Mouse (Mus musculus) hindbrain, embryonic 11.5 days (tissue): ENCODE measurements around the gene Nkap. TPM values are rescaled to one million over a fixed set of nuclear protein-coding genes. Genes with fewer than 3 reads are reported as not detected.
A peak's percentile ranks its signal among the peaks of the same experiment; 100 is the strongest.

Experiments used
- ATAC-seq: fragments of 200-750 bp; cut with Nextera tagmentation; 2 replicates; pipeline ENCODE4 v1.8.0; 2017; ENCODE audit warnings: mild to moderate bottlenecking, moderate TSS enrichment, moderate library complexity; ENCODE audit not compliant: low FRiP score
- DNase-seq: peaks from one replicate; pipeline ENCODE4 v3.0.0-alpha.2; 2015; ENCODE audit warnings: low spot score
- H3K27ac ChIP-seq: fragments of 300-500 bp; sonication (generic); 2 replicates; pipeline ENCODE4 v1.5.1; 2014; ENCODE audit warnings: mild to moderate bottlenecking, low read depth, low read length
- H3K27me3 ChIP-seq: fragments of 300-500 bp; sonication (generic); 2 replicates; pipeline ENCODE4 v1.6.1; 2014; ENCODE audit warnings: mild to moderate bottlenecking, low read length, moderate library complexity, mixed read lengths; ENCODE audit not compliant: control insufficient read depth, insufficient read depth
- H3K36me3 ChIP-seq: fragments of 300-500 bp; sonication (generic); 2 replicates; pipeline ENCODE4 v1.6.1; 2014; ENCODE audit warnings: mild to moderate bottlenecking, low read length, moderate library complexity, mixed read lengths; ENCODE audit not compliant: control insufficient read depth, insufficient read depth
- H3K4me1 ChIP-seq: fragments of 300-500 bp; sonication (generic); replicated peaks from 2 replicates; pipeline ENCODE4 v1.6.1; 2014; ENCODE audit warnings: low read length, mixed read lengths; ENCODE audit not compliant: control insufficient read depth, insufficient read depth
- H3K4me2 ChIP-seq: fragments of 300-500 bp; sonication (generic); replicated peaks from 2 replicates; pipeline ENCODE4 v1.6.1; 2014; ENCODE audit warnings: mild to moderate bottlenecking, low read depth, low read length
- H3K4me3 ChIP-seq: fragments of 300-500 bp; sonication (generic); 2 replicates; pipeline ENCODE4 v1.5.1; 2014; ENCODE audit warnings: low read depth, low read length
- H3K9ac ChIP-seq: fragments of 300-500 bp; sonication (generic); 2 replicates; pipeline ENCODE4 v1.6.1; 2014; ENCODE audit warnings: low read depth, low read length
- H3K9me3 ChIP-seq: fragments of 300-500 bp; sonication (generic); 2 replicates; pipeline ENCODE4 v1.6.1; 2016; ENCODE audit warnings: low read length; ENCODE audit not compliant: control insufficient read depth
- WGBS: fragments of 180-500 bp; shearing (Covaris S2); extraction: QIAGEN DNeasy Blood & Tissue Kit; methylation state at CpG from one replicate; pipeline ENCODE4 v1.1.7; 2014; 5-methylcytosine and 5-hydroxymethylcytosine counted together
- polyA plus RNA-seq: library from polyadenylated mRNA; unstranded; fragments of >200 nt; fragmentation: Nextera tagmentation; extraction: Ambion mirVana; gene quantifications from 2 replicates; pipeline ENCODE4 v1.2.1, GENCODE M21; 2014

Nkap gene
- polyA plus RNA-seq, 1 experiment from 2014 or later = 25.9 TPM

- no peak for ATAC-seq
- Histone ChIP-seq H3K9me3 (no peaks in the 10 kb centered on the region), H3K4me1 (no peaks in the 10 kb centered on the region), H3K27me3 (no peaks in the 10 kb centered on the region), H3K27ac (no peak overlapping the region), H3K36me3 (no peaks in the 10 kb centered on the region), H3K4me3 (no peak overlapping the region), H3K4me2 (no peak overlapping the region), H3K9ac (no peak overlapping the region)
- 89% methylated on average over 11 of the region's 11 CpGs for WGBS
- DNase-seq = no peak
Observed at GRCm38 (mm10) chrX:37095106-37095768, 31.4 kb upstream of the Nkap start.

DNA sequence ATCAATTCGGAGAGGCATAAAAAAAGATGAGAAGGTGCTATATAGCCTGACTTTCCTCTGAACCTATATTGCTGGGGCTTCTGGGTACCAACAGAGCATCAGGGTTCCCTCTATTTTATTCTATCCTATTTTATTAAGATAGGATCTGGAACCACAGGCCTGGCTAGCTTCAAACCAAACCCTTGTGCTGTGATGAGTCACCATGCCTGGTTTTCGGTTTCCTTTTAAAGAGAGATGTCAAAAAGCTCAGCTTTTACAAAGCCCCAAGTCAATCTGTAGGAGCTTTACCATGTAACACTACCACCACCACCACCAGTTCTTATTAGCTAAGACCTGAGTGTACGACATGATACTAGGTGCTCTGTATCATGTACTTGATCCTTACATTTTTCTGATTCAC is 27.9 kb upstream of the Nkap start:
- ATAC-seq (no peak), DNase-seq (no peak)
- Histone ChIP-seq H3K27ac (no peak overlapping the region), H3K4me3 (no peak overlapping the region), H3K9ac (no peak overlapping the region), H3K36me3 (no peaks in the 10 kb centered on the region), H3K27me3 (no peaks in the 10 kb centered on the region), H3K4me1 (no peaks in the 10 kb centered on the region), H3K4me2 (no peak overlapping the region), H3K9me3 (no peaks in the 10 kb centered on the region)
- 88% methylated on average over 3 of the region's 3 CpGs for WGBS

- no peaks in the 10 kb centered on the region for H3K9me3 ChIP-seq
- H3K27ac ChIP-seq = no peak overlapping the region
- 84% methylated on average over 2 of the region's 2 CpGs for WGBS
- DNase-seq (no peak), ATAC-seq (no peak)
- H3K9ac ChIP-seq = no peak overlapping the region
- H3K4me2 ChIP-seq = no peak overlapping the region
- no peak overlapping the region for H3K4me3 ChIP-seq
- no peaks in the 10 kb centered on the region for H3K27me3 ChIP-seq
- H3K4me1 ChIP-seq = no peaks in the 10 kb centered on the region
- no peaks in the 10 kb centered on the region for H3K36me3 ChIP-seq
Observed at GRCm38 (mm10) chrX:37103826-37104225, 22.8 kb upstream of the Nkap start.

GRCm38 (mm10) chrX:37109526-37110192 is 16.9 kb upstream of the Nkap start:
- ATAC-seq (peak; percentile 81), DNase-seq (no peak)
- H3K9me3 ChIP-seq = no peaks in the 10 kb centered on the region
- peak overlapping the region; percentile 70 for H3K27ac ChIP-seq
- H3K36me3 ChIP-seq = no peaks in the 10 kb centered on the region
- H3K4me2 ChIP-seq = peak overlapping the region; percentile 48
- no peaks in the 10 kb centered on the region for H3K27me3 ChIP-seq
- peak overlapping the region; percentile 50 for H3K9ac ChIP-seq
- 14% methylated on average over 27 of the region's 27 CpGs for WGBS
- no peaks in the 10 kb centered on the region for H3K4me1 ChIP-seq
- peak overlapping the region; percentile 53 for H3K4me3 ChIP-seq

GRCm38 (mm10) chrX:37110193-37110880 is 16.3 kb upstream of the Nkap start, which contains the start of gene Upf3b:
Upf3b (minus strand) TSS chrX:37110322.
- WGBS = 21% methylated on average over 30 of the region's 30 CpGs
- Histone ChIP-seq H3K9me3 (no peaks in the 10 kb centered on the region), H3K4me1 (no peaks in the 10 kb centered on the region), H3K36me3 (no peaks in the 10 kb centered on the region), H3K27me3 (no peaks in the 10 kb centered on the region), H3K27ac (peak within 1 kb of the TSS; percentile 70), H3K4me3 (peak within 1 kb of the TSS; percentile 53), H3K4me2 (peak within 1 kb of the TSS; percentile 48), H3K9ac (peak within 1 kb of the TSS; percentile 50)
- peak; percentile 98 for ATAC-seq
- peak; percentile 90 for DNase-seq

GRCm38 (mm10) chrX:37110881-37111193 is 15.8 kb upstream of the Nkap start:
- Histone ChIP-seq H3K36me3 (no peaks in the 10 kb centered on the region), H3K27ac (no peak overlapping the region), H3K4me2 (no peak overlapping the region), H3K4me1 (no peaks in the 10 kb centered on the region), H3K27me3 (no peaks in the 10 kb centered on the region), H3K9me3 (no peaks in the 10 kb centered on the region), H3K4me3 (no peak overlapping the region), H3K9ac (no peak overlapping the region)
- ATAC-seq (no peak), DNase-seq (peak; percentile 1)
- 82% methylated on average over 4 of the region's 4 CpGs for WGBS

GRCm38 (mm10) chrX:37117085-37117484 is 9.5 kb upstream of the Nkap start:
- no peak overlapping the region for H3K9ac ChIP-seq
- no CpG with 5 or more reads among the region's 5 CpGs for WGBS
- ATAC-seq = no peak; the same call in 1 of the 2 replicates

GRCm38 (mm10) chrX:37119585-37119984 is 7.0 kb upstream of the Nkap start:
- no peaks in the 10 kb centered on the region for H3K4me1 ChIP-seq
- H3K27ac ChIP-seq = no peak overlapping the region
- H3K36me3 ChIP-seq = no peaks in the 10 kb centered on the region
- ATAC-seq (no peak), DNase-seq (no peak)
- H3K9me3 ChIP-seq = no peaks in the 10 kb centered on the region
- WGBS = 67% methylated on average over 3 of the region's 3 CpGs
- H3K4me2 ChIP-seq = no peak overlapping the region
- H3K4me3 ChIP-seq = no peak overlapping the region
- H3K9ac ChIP-seq = no peak overlapping the region
- H3K27me3 ChIP-seq = no peaks in the 10 kb centered on the region

More at GRCm38 (mm10) chrX:37117085-37117484, 9.5 kb upstream of the Nkap start:
- H3K9me3 ChIP-seq = no peaks in the 10 kb centered on the region
- no peak overlapping the region for H3K4me2 ChIP-seq
- DNase-seq = no peak
- H3K36me3 ChIP-seq = no peaks in the 10 kb centered on the region
- no peak overlapping the region for H3K27ac ChIP-seq
- no peak overlapping the region for H3K4me3 ChIP-seq
- no peaks in the 10 kb centered on the region for H3K4me1 ChIP-seq
- no peaks in the 10 kb centered on the region for H3K27me3 ChIP-seq
